33 mouse cellular contexts compared by ENCODE assay signal in genomic region chr6:146958694-146959093, GRCm38 (mm10). TPM values are rescaled to one million over a fixed set of nuclear protein-coding genes. Genes with fewer than 3 reads are reported as not detected.
"Had no signal": no experiment of that assay in that cellular context is flagged by ENCODE, and none has a peak within 500 bp of the region (broad histone marks: within the 10 kb centered on the region; RNA-seq: fewer than 3 reads in every experiment).

No protein-coding gene starts in this region.

- H3K36me3 ChIP-seq: heart, embryonic 15.5 days; hindbrain, embryonic 13.5 days; hindbrain, embryonic 15.5 days; kidney, embryonic 15.5 days; limb, embryonic 10.5 days; limb, embryonic 12.5 days; liver, embryonic 13.5 days; liver, embryonic 15.5 days had no signal

- DNase-seq: gastrocnemius, postnatal 14 days; gastrocnemius, postnatal 36 days; heart, adult 2 months; heart, postnatal 14 days; heart, postnatal 36 days; kidney, adult 11 months; kidney, adult 2 months; kidney, adult 9 months; kidney, postnatal 14 days; kidney, postnatal 36 days; liver; liver, embryonic 13.5 days had no signal

- H3K27me3 ChIP-seq: heart, embryonic 13.5 days; heart, embryonic 15.5 days; hindbrain, embryonic 13.5 days; hindbrain, embryonic 15.5 days; kidney, embryonic 15.5 days; limb, embryonic 12.5 days; liver, embryonic 13.5 days; liver, embryonic 15.5 days had no signal

- H3K4me3 ChIP-seq: heart, adult 2 months; heart, embryonic 13.5 days; heart, embryonic 15.5 days; hindbrain, embryonic 13.5 days; hindbrain, embryonic 15.5 days; kidney, embryonic 15.5 days; limb, embryonic 10.5 days; limb, embryonic 12.5 days; liver, embryonic 13.5 days; liver, embryonic 15.5 days had no signal

- H3K4me2 ChIP-seq: heart, embryonic 11.5 days; heart, embryonic 13.5 days; heart, embryonic 15.5 days; hindbrain, embryonic 13.5 days; hindbrain, embryonic 15.5 days; kidney, embryonic 15.5 days; limb, embryonic 12.5 days; liver, embryonic 11.5 days; liver, embryonic 13.5 days; liver, embryonic 15.5 days had no signal

- ATAC-seq: hindbrain, postnatal 0 days; intestine, embryonic 16.5 days had no signal

RNA-seq across cellular contexts. Expression of gene 1700034J05Rik, which starts 4.5 kb away (rescaled TPM):
- total RNA-seq: gastrocnemius, adult 18-20 months; gastrocnemius, adult 8-10 months; gastrocnemius, postnatal 14 days; gastrocnemius, postnatal 36 days; heart, adult 2 months; heart, postnatal 14 days; heart, postnatal 36 days; hematopoietic stem cell, adult 5-6 weeks; hindbrain, postnatal 0 days; layer of hippocampus, adult 18-20 months; layer of hippocampus, postnatal 10 days; layer of hippocampus, postnatal 25 days; left cerebral cortex, postnatal 14 days; left cerebral cortex, postnatal 36 days had no signal
- polyA plus RNA-seq: heart, adult 2 months; hindbrain, embryonic 13.5 days; hindbrain, postnatal 0 days; kidney, adult 2 months; large intestine, adult 2 months; liver, embryonic 13.5 days had no signal
